Mouse (Mus musculus) megakaryocyte, embryonic 14.5 days (primary cell): ENCODE results near the gene Pkdcc.

Experiments used
- FLI1 ChIP-seq: IDR thresholded peaks from 2 replicates; pipeline ENCODE4 v1.6.1; 2012; ENCODE audit warnings: low read length, inconsistent platforms, mixed read lengths
- GATA1 ChIP-seq: IDR thresholded peaks from 3 replicates; pipeline ENCODE4 v1.6.1; 2012; ENCODE audit warnings: mixed read lengths, low read length, inconsistent platforms, borderline replicate concordance

- TF ChIP-seq GATA1 (no peak), FLI1 (no peak)
Observed at GRCm38 (mm10) chr17:83273636-83274035, 58.5 kb downstream of the Pkdcc start.
